Comparison of ENCODE assay signal across 9 mouse cellular contexts in the genomic region with DNA sequence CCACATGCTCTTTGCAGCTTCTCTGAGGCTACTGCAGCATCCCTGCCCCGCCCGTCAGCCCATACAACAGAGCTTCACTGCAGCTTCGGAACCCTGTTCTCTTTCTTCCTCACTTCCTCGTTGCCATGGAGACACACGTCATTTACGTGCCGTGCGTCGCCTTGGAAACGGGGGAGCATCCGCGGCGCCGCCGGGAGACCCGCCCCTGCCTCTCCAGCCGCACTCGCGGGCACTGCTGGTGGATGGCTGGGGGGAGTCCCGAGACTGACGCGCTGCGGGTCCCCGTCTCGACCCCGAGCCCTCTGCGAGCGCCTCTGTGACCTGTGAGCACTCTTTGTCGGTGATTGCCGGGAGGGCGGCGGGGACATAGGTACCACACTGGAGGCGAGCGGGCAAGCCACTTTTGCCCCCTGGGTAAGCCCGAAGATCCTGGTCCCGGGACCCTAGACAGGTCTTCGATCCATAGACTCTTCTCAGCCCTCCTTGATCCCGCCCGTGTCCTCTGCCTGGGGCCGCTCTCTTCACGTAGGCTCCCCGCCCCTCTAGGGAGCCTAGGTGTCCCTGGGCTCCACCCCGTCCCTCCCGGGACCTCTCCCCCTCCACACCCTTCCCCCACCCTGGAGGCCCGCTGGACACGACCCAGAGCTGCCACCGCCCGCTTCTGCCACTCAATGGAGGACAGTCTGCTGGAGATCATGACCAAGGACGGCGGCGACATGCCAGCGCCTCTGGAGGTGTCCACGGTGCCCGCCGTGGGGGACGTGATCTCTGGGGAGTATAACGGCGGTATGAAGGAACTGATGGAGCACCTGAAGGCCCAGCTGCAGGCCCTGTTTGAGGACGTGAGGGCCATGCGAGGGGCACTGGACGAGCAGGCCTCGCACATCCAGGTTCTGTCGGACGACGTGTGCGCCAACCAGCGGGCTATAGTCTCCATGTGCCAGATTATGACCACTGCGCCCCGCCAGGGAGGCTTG. TPM values are rescaled to one million over a fixed set of nuclear protein-coding genes. Genes with fewer than 3 reads are reported as not detected.
DNase-seq lines count a peak whose midpoint lies in the region; ATAC-seq and TF ChIP-seq lines count a peak whose summit lies in the region.
"Had no signal": no experiment of that assay in that cellular context is flagged by ENCODE, and none has a peak within 500 bp of the region (broad histone marks: within the 10 kb centered on the region; RNA-seq: fewer than 3 reads in every experiment).

No protein-coding gene starts in this region.

- H3K4me2 ChIP-seq in forebrain, postnatal 0 days (ENCODE audit: low read depth) = peak overlapping the region; percentile 84
- peak overlapping the region; percentile 67 for H3K4me2 ChIP-seq in hindbrain, embryonic 14.5 days (replicated peaks)

- peak; percentile 96 for ATAC-seq in forebrain, postnatal 0 days
- peak; percentile 94 for ATAC-seq in hindbrain, embryonic 14.5 days (ENCODE audit: low FRiP score)

- H3K9me3 ChIP-seq in forebrain, postnatal 0 days (ENCODE audit: low read length) = no peaks in the 10 kb centered on the region
- H3K9me3 ChIP-seq in hindbrain, embryonic 14.5 days (ENCODE audit: control insufficient read depth, low read length) = no peaks in the 10 kb centered on the region

- peak; percentile 95 for DNase-seq in ES-CJ7 (ENCODE audit: low read depth, low spot score)
- DNase-seq in cerebellum, adult 11-12 months = peak; percentile 92
- peak; percentile 98 for DNase-seq in forebrain, postnatal 0 days
- peak; percentile 97 for DNase-seq in hindbrain, embryonic 14.5 days (ENCODE audit: low spot score)
- DNase-seq in layer of hippocampus, postnatal 14 days (ENCODE audit: low spot score in 2 of 2) = peak; percentile 83 to 95
- peak; percentile 71 for DNase-seq in lung, postnatal 14 days
- DNase-seq in retina, postnatal 1 day = peak; percentile 96
- peak; percentile 45 for DNase-seq in urinary bladder, adult 2 months (ENCODE audit: low spot score)

- no peak for TF ChIP-seq CTCF in forebrain, postnatal 0 days (IDR thresholded peaks at IDR 0.05; ENCODE audit: low read depth)

- WGBS in forebrain, postnatal 0 days = 2% methylated on average over 69 of the region's 69 CpGs
- WGBS in hindbrain, embryonic 14.5 days = under 1% methylated on average over 69 of the region's 69 CpGs

- peaks cover 11% of the 10 kb centered on the region; the same call in 1 of the 2 replicates for H3K4me1 ChIP-seq in forebrain, postnatal 0 days (ENCODE audit: insufficient read depth)
- peaks cover 28% of the 10 kb centered on the region for H3K4me1 ChIP-seq in hindbrain, embryonic 14.5 days (replicated peaks; ENCODE audit: control insufficient read depth, insufficient read depth, low read length)

- H3K4me3 ChIP-seq in forebrain, postnatal 0 days (ENCODE audit: low read depth, low read length) = peak overlapping the region; percentile 74
- peak overlapping the region; percentile 50 for H3K4me3 ChIP-seq in hindbrain, embryonic 14.5 days (replicated peaks; ENCODE audit: low read length)
- H3K4me3 ChIP-seq: erythroblast, embryonic 14.5 days had no signal

- no peaks in the 10 kb centered on the region for H3K36me3 ChIP-seq in forebrain, postnatal 0 days (ENCODE audit: insufficient read depth)
- H3K36me3 ChIP-seq in hindbrain, embryonic 14.5 days (replicated peaks; ENCODE audit: control insufficient read depth, insufficient read depth) = no peaks in the 10 kb centered on the region

- H3K27me3 ChIP-seq in forebrain, postnatal 0 days (ENCODE audit: insufficient read depth, low read length) = no peaks in the 10 kb centered on the region; the same call in 1 of the 2 replicates
- peaks cover 9% of the 10 kb centered on the region; the same call in 1 of the 2 replicates for H3K27me3 ChIP-seq in hindbrain, embryonic 14.5 days (ENCODE audit: control insufficient read depth, insufficient read depth, low read length)

- H3K27ac ChIP-seq in forebrain, postnatal 0 days (ENCODE audit: low read depth, low read length) = peak overlapping the region; percentile 92
- H3K27ac ChIP-seq in hindbrain, embryonic 14.5 days = peak overlapping the region; percentile 96

- peak overlapping the region; percentile 80 for H3K9ac ChIP-seq in forebrain, postnatal 0 days
- H3K9ac ChIP-seq in hindbrain, embryonic 14.5 days = peak overlapping the region; percentile 62

RNA-seq across cellular contexts. Expression of gene Ccdc184, which starts 1.0 kb away (rescaled TPM):
- 50.7 and 66.0 TPM in 2 replicates for total RNA-seq in forebrain, postnatal 0 days (2014; rRNA removed)
- polyA plus RNA-seq in forebrain, postnatal 0 days (2015; fragmentation: Nextera tagmentation; extraction: Ambion mirVana) = 56.3 and 68.9 TPM in 2 replicates
- 98.1 and 125 TPM in 2 replicates for polyA plus RNA-seq in hindbrain, embryonic 14.5 days (2014; fragmentation: Nextera tagmentation; extraction: Ambion mirVana)
- total RNA-seq in layer of hippocampus, postnatal 14 days (2021) = 10 to 100 TPM; 18.2 to 18.7 TPM
- 3.6 and 4.2 TPM in 2 replicates for polyA plus RNA-seq in urinary bladder, adult 2 months (2012; rRNA removed)
- polyA plus RNA-seq: erythroblast, embryonic 14.5 days had no signal

RNA-seq across cellular contexts. Expression of gene Asb8, which starts 2.5 kb away (rescaled TPM):
- total RNA-seq in forebrain, postnatal 0 days (2014; rRNA removed) = 46.3 and 56.9 TPM in 2 replicates
- polyA plus RNA-seq in forebrain, postnatal 0 days (2015; fragmentation: Nextera tagmentation; extraction: Ambion mirVana) = 36.5 and 46.8 TPM in 2 replicates
- 66.2 and 66.8 TPM in 2 replicates for polyA plus RNA-seq in hindbrain, embryonic 14.5 days (2014; fragmentation: Nextera tagmentation; extraction: Ambion mirVana)
- total RNA-seq in layer of hippocampus, postnatal 14 days (2021) = 10 to 100 TPM; 45.0 to 45.6 TPM
- 56.1 and 59.9 TPM in 2 replicates for polyA plus RNA-seq in urinary bladder, adult 2 months (2012; rRNA removed)

RNA-seq across cellular contexts. Expression of gene Olfr288, which starts 27.4 kb away (rescaled TPM):
- not detected in 2 replicates for total RNA-seq in forebrain, postnatal 0 days (2014; rRNA removed)
- 0.10 TPM in 1 of 2 replicates, not detected in the other for polyA plus RNA-seq in forebrain, postnatal 0 days (2015; fragmentation: Nextera tagmentation; extraction: Ambion mirVana)
- polyA plus RNA-seq in hindbrain, embryonic 14.5 days (2014; fragmentation: Nextera tagmentation; extraction: Ambion mirVana) = not detected in 2 replicates
- total RNA-seq in layer of hippocampus, postnatal 14 days (2021) = not detected
- polyA plus RNA-seq in urinary bladder, adult 2 months (2012; rRNA removed) = not detected in 2 replicates
- polyA plus RNA-seq: erythroblast, embryonic 14.5 days had no signal

RNA-seq across cellular contexts. Expression of gene Gm44579, which starts 52.8 kb away (rescaled TPM):
- total RNA-seq in forebrain, postnatal 0 days (2014; rRNA removed) = 0.08 and 0.29 TPM in 2 replicates
- polyA plus RNA-seq in forebrain, postnatal 0 days (2015; fragmentation: Nextera tagmentation; extraction: Ambion mirVana) = 0.15 TPM in 1 of 2 replicates, not detected in the other
- polyA plus RNA-seq in hindbrain, embryonic 14.5 days (2014; fragmentation: Nextera tagmentation; extraction: Ambion mirVana) = not detected in 2 replicates
- total RNA-seq in layer of hippocampus, postnatal 14 days (2021) = under 1 TPM in 1 of 2 experiments, not detected in 1; 0.16 TPM
- not detected in 2 replicates for polyA plus RNA-seq in urinary bladder, adult 2 months (2012; rRNA removed)
- polyA plus RNA-seq: erythroblast, embryonic 14.5 days had no signal

RNA-seq across cellular contexts. Expression of gene Olfr287, which starts 52.9 kb away (rescaled TPM):
- total RNA-seq in forebrain, postnatal 0 days (2014; rRNA removed) = 0.15 and 0.24 TPM in 2 replicates
- polyA plus RNA-seq in forebrain, postnatal 0 days (2015; fragmentation: Nextera tagmentation; extraction: Ambion mirVana) = 0.25 and 0.45 TPM in 2 replicates
- 0.17 TPM in 1 of 2 replicates, not detected in the other for polyA plus RNA-seq in hindbrain, embryonic 14.5 days (2014; fragmentation: Nextera tagmentation; extraction: Ambion mirVana)
- 1 to 10 TPM; 1.9 to 2.3 TPM for total RNA-seq in layer of hippocampus, postnatal 14 days (2021)
- polyA plus RNA-seq in urinary bladder, adult 2 months (2012; rRNA removed) = 0.04 TPM in 1 of 2 replicates, not detected in the other
- polyA plus RNA-seq: erythroblast, embryonic 14.5 days had no signal

Comparison
In these comparisons a context has a peak if more than half of its experiments do, and no peak if none do; other contexts are left out.
1. Peak in every context shown above with its lines: DNase-seq, ATAC-seq, H3K4me3 ChIP-seq and H3K27ac ChIP-seq.
2. DNase-seq: peak in every context shown above with its lines; median percentile 98 in forebrain, postnatal 0 days; 97 in hindbrain, embryonic 14.5 days; 96 in retina, postnatal 1 day; 95 in ES-CJ7; 92 in cerebellum, adult 11-12 months; 89 in layer of hippocampus, postnatal 14 days; 71 in lung, postnatal 14 days; 45 in urinary bladder, adult 2 months.
3. RNA of gene Ccdc184, which starts 1.0 kb away (polyA plus RNA-seq): 98.1 to 125 TPM in hindbrain, embryonic 14.5 days and 56.3 to 68.9 TPM in forebrain, postnatal 0 days; 3.6 to 4.2 TPM in urinary bladder, adult 2 months; every median in the first group is over 10 times any median in the second.